Mouse (Mus musculus): ENCODE measurements around the gene Sik3. TPM values are rescaled to one million over a fixed set of nuclear protein-coding genes. Genes with fewer than 3 reads are reported as not detected.
A peak's percentile ranks its signal among the peaks of the same experiment; 100 is the strongest.

Gene Sik3
- polyA plus RNA-seq, 1 experiment from 2014 or later: 5.2 TPM

- peak overlapping the region; percentile 78 for H3K4me2 ChIP-seq (ENCODE audit: low read depth, low read length)
- H3K4me3 ChIP-seq (ENCODE audit: low read length): peak overlapping the region; percentile 98
- peaks cover 46% of the 10 kb centered on the region for H3K4me1 ChIP-seq (replicated peaks; ENCODE audit: control insufficient read depth, insufficient read depth, low read length)
- peak overlapping the region; percentile 99 for H3K9ac ChIP-seq (ENCODE audit: low read length)
- no peaks in the 10 kb centered on the region for H3K27me3 ChIP-seq (ENCODE audit: control insufficient read depth, insufficient read depth, low read depth, low read length)
- H3K36me3 ChIP-seq (ENCODE audit: control insufficient read depth, insufficient read depth, low read length): no peaks in the 10 kb centered on the region
- no peaks in the 10 kb centered on the region for H3K9me3 ChIP-seq (ENCODE audit: control insufficient read depth, low read length)
- H3K27ac ChIP-seq (ENCODE audit: low read length): peak overlapping the region; percentile 95
- under 1% methylated on average over 5 of the region's 5 CpGs for WGBS
- no peak for ATAC-seq (ENCODE audit: low read depth)
Observed at GRCm38 (mm10) chr9:46013616-46014015, 996 bp downstream of the Sik3 start.

DNA sequence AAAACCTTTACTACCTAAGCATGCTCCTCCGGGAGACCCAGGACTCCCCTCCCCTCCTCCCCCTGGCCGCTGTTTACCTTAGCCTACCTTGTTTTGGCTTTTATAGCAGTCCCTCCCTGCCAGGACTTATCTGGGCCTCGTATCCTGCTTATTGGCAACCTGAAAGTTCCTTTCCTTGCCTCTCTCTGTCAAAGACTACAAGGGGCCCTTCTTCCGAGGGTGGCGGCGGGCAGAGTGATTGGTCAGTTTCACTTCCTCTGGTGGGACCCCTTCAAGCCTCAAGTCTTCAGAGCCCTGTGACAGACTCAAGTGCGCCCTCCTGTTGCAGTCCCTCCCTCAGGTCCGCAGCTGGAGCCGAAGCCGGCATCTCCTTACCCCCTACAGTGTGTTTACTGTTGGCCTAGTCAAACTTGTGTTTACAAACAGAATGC lies 1.6 kb downstream of the Sik3 start:
- Histone ChIP-seq H3K36me3 (ENCODE audit: control insufficient read depth, insufficient read depth, low read length) (peaks cover under 1% of the 10 kb centered on the region), H3K9me3 (ENCODE audit: control insufficient read depth, low read length) (no peaks in the 10 kb centered on the region), H3K27me3 (ENCODE audit: control insufficient read depth, insufficient read depth, low read depth, low read length) (no peaks in the 10 kb centered on the region), H3K4me3 (ENCODE audit: low read length) (peak overlapping the region; percentile 98), H3K9ac (ENCODE audit: low read length) (peak overlapping the region; percentile 99), H3K4me2 (ENCODE audit: low read depth, low read length) (peak overlapping the region; percentile 78), H3K4me1 (replicated peaks; ENCODE audit: control insufficient read depth, insufficient read depth, low read length) (peaks cover 49% of the 10 kb centered on the region), H3K27ac (ENCODE audit: low read length) (peak overlapping the region; percentile 93)
- 0 out of 2 replicates have a peak, but pooled peaks have one; percentile 16 for ATAC-seq (ENCODE audit: low read depth)
- WGBS: under 1% methylated on average over 10 of the region's 10 CpGs

DNA sequence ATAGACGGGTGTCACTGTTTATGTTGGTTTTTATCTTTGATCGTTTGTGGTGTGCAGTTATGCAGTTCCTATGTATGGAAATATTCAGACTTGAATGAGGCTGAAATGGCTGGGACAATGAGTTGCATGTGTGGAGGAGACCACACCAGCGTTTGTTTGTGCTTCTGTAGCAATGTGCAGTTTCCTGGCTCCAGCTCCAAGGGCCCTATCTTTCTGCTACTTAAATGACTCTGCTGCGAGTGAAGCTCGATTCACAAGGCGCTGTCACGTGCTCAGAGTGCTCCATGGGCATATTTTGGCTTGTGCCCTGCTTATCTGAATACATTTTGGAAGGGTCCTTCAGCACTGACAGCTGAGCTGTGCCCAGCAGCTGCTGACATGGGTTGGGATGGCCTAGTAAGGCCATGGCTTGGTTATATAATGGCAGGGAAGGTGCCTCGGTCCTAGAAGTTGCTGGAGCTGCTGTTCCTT lies 2.5 kb downstream of the Sik3 start:
- Histone ChIP-seq H3K27ac (ENCODE audit: low read length) (peak overlapping the region; percentile 93), H3K36me3 (ENCODE audit: control insufficient read depth, insufficient read depth, low read length) (peaks cover 3% of the 10 kb centered on the region), H3K9me3 (ENCODE audit: control insufficient read depth, low read length) (no peaks in the 10 kb centered on the region), H3K4me1 (replicated peaks; ENCODE audit: control insufficient read depth, insufficient read depth, low read length) (peaks cover 49% of the 10 kb centered on the region), H3K27me3 (ENCODE audit: control insufficient read depth, insufficient read depth, low read depth, low read length) (no peaks in the 10 kb centered on the region), H3K4me3 (ENCODE audit: low read length) (peak overlapping the region; percentile 20), H3K4me2 (ENCODE audit: low read depth, low read length) (peak overlapping the region; percentile 78), H3K9ac (ENCODE audit: low read length) (peak overlapping the region; percentile 36; the same call in 1 of the 2 replicates)
- ATAC-seq (ENCODE audit: low read depth): peak; percentile 10
- WGBS: 10% methylated on average over 8 of the region's 8 CpGs

DNA sequence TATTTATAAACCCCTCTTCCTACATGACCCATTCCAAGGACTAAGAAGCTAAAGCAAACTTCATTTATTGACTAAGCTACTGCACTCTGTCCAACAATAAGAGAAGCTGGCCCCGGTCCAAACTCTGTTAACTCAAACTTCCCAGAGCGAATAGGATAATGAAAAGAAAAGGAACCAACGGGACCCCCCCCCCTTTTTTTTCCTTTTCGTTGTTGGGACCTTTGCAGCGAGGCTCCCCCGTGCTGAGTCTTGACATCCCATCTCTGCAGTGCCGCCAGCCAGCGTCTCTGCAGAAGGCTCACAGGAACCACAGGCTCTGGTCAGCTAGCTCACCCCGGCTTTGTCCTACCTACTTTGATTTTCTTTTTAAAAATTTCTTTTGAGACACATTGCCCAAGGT lies 3.2 kb downstream of the Sik3 start:
- H3K36me3 ChIP-seq (ENCODE audit: control insufficient read depth, insufficient read depth, low read length): peaks cover 3% of the 10 kb centered on the region
- WGBS: 3% methylated on average over 9 of the region's 9 CpGs
- H3K4me3 ChIP-seq (ENCODE audit: low read length): peak overlapping the region; percentile 20
- H3K9ac ChIP-seq (ENCODE audit: low read length): peak overlapping the region; percentile 50
- no peaks in the 10 kb centered on the region for H3K27me3 ChIP-seq (ENCODE audit: control insufficient read depth, insufficient read depth, low read depth, low read length)
- peak overlapping the region; percentile 78 for H3K4me2 ChIP-seq (ENCODE audit: low read depth, low read length)
- H3K9me3 ChIP-seq (ENCODE audit: control insufficient read depth, low read length): no peaks in the 10 kb centered on the region
- ATAC-seq (ENCODE audit: low read depth): no peak
- H3K27ac ChIP-seq (ENCODE audit: low read length): peak overlapping the region; percentile 93
- H3K4me1 ChIP-seq (replicated peaks; ENCODE audit: control insufficient read depth, insufficient read depth, low read length): peaks cover 49% of the 10 kb centered on the region

GRCm38 (mm10) chr9:46016417-46016816 lies 3.8 kb downstream of the Sik3 start:
- Histone ChIP-seq H3K27ac (ENCODE audit: low read length) (peak overlapping the region; percentile 93), H3K36me3 (ENCODE audit: control insufficient read depth, insufficient read depth, low read length) (peaks cover 3% of the 10 kb centered on the region), H3K27me3 (ENCODE audit: control insufficient read depth, insufficient read depth, low read depth, low read length) (no peaks in the 10 kb centered on the region), H3K4me3 (ENCODE audit: low read length) (no peak overlapping the region), H3K4me2 (ENCODE audit: low read depth, low read length) (peak overlapping the region; percentile 78), H3K9me3 (ENCODE audit: control insufficient read depth, low read length) (no peaks in the 10 kb centered on the region), H3K4me1 (replicated peaks; ENCODE audit: control insufficient read depth, insufficient read depth, low read length) (peaks cover 46% of the 10 kb centered on the region), H3K9ac (ENCODE audit: low read length) (peak overlapping the region; percentile 32; the same call in 1 of the 2 replicates)
- WGBS: 49% methylated on average over 4 of the region's 4 CpGs
- peak; percentile 27 for ATAC-seq (ENCODE audit: low read depth)

DNA sequence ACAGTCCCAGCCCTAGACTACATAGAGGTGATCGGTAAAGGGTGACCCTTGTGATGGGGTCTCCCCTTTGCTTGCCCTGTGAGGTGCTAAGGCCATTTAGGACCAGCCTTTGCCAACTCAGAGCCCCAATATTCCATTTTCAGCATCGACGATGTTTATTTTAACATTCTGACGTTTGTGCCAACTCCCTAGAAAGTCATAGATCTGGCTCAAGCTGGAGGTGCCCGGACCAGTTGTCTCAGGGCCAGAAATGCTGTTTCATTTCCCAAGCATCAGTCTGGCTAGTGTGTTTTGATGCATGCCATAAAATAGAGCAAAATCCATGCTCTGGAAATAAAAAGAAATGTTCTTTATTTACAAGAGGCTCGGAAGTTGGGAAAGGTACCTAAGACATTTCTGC lies 5.7 kb downstream of the Sik3 start:
- no peak overlapping the region; the same call in 1 of the 2 replicates for H3K27ac ChIP-seq (ENCODE audit: low read length)
- peaks cover 41% of the 10 kb centered on the region for H3K4me1 ChIP-seq (replicated peaks; ENCODE audit: control insufficient read depth, insufficient read depth, low read length)
- H3K9ac ChIP-seq (ENCODE audit: low read length): no peak overlapping the region
- peaks cover 3% of the 10 kb centered on the region for H3K36me3 ChIP-seq (ENCODE audit: control insufficient read depth, insufficient read depth, low read length)
- H3K9me3 ChIP-seq (ENCODE audit: control insufficient read depth, low read length): no peaks in the 10 kb centered on the region
- H3K4me2 ChIP-seq (ENCODE audit: low read depth, low read length): no peak overlapping the region
- no peak for ATAC-seq (ENCODE audit: low read depth)
- no peaks in the 10 kb centered on the region for H3K27me3 ChIP-seq (ENCODE audit: control insufficient read depth, insufficient read depth, low read depth, low read length)
- 49% methylated on average over 6 of the region's 6 CpGs for WGBS
- H3K4me3 ChIP-seq (ENCODE audit: low read length): no peak overlapping the region

- Histone ChIP-seq H3K27me3 (ENCODE audit: control insufficient read depth, insufficient read depth, low read depth, low read length) (no peaks in the 10 kb centered on the region), H3K4me2 (ENCODE audit: low read depth, low read length) (no peak overlapping the region), H3K4me3 (ENCODE audit: low read length) (no peak overlapping the region), H3K36me3 (ENCODE audit: control insufficient read depth, insufficient read depth, low read length) (peaks cover 3% of the 10 kb centered on the region), H3K9ac (ENCODE audit: low read length) (no peak overlapping the region), H3K27ac (ENCODE audit: low read length) (no peak overlapping the region), H3K9me3 (ENCODE audit: control insufficient read depth, low read length) (no peaks in the 10 kb centered on the region), H3K4me1 (replicated peaks; ENCODE audit: control insufficient read depth, insufficient read depth, low read length) (peaks cover 30% of the 10 kb centered on the region)
- no peak for ATAC-seq (ENCODE audit: low read depth)
- 78% methylated on average over 6 of the region's 6 CpGs for WGBS
Observed at GRCm38 (mm10) chr9:46019975-46020374, 7.4 kb downstream of the Sik3 start.

- WGBS: 91% methylated on average over 11 of the region's 11 CpGs
Observed at GRCm38 (mm10) chr9:46023591-46023990, 11.0 kb downstream of the Sik3 start.

GRCm38 (mm10) chr9:46026058-46026849 lies 13.6 kb downstream of the Sik3 start:
- H3K4me2 ChIP-seq (ENCODE audit: low read depth, low read length): no peak overlapping the region
- WGBS: 86% methylated on average over 9 of the region's 9 CpGs
- H3K9ac ChIP-seq (ENCODE audit: low read length): no peak overlapping the region
- no peak overlapping the region for H3K27ac ChIP-seq (ENCODE audit: low read length)
- H3K36me3 ChIP-seq (ENCODE audit: control insufficient read depth, insufficient read depth, low read length): no peaks in the 10 kb centered on the region
- no peak for ATAC-seq (ENCODE audit: low read depth)
- no peaks in the 10 kb centered on the region for H3K27me3 ChIP-seq (ENCODE audit: control insufficient read depth, insufficient read depth, low read depth, low read length)
- H3K9me3 ChIP-seq (ENCODE audit: control insufficient read depth, low read length): no peaks in the 10 kb centered on the region
- peaks cover 16% of the 10 kb centered on the region for H3K4me1 ChIP-seq (replicated peaks; ENCODE audit: control insufficient read depth, insufficient read depth, low read length)
- no peak overlapping the region for H3K4me3 ChIP-seq (ENCODE audit: low read length)

More at GRCm38 (mm10) chr9:46023591-46023990, 11.0 kb downstream of the Sik3 start:
- Histone ChIP-seq H3K36me3 (ENCODE audit: control insufficient read depth, insufficient read depth, low read length) (peaks cover 3% of the 10 kb centered on the region), H3K4me1 (replicated peaks; ENCODE audit: control insufficient read depth, insufficient read depth, low read length) (peaks cover 5% of the 10 kb centered on the region), H3K4me3 (ENCODE audit: low read length) (no peak overlapping the region), H3K27ac (ENCODE audit: low read length) (no peak overlapping the region), H3K4me2 (ENCODE audit: low read depth, low read length) (no peak overlapping the region), H3K27me3 (ENCODE audit: control insufficient read depth, insufficient read depth, low read depth, low read length) (no peaks in the 10 kb centered on the region), H3K9ac (ENCODE audit: low read length) (no peak overlapping the region), H3K9me3 (ENCODE audit: control insufficient read depth, low read length) (no peaks in the 10 kb centered on the region)
- no peak for ATAC-seq (ENCODE audit: low read depth)
